Mouse (Mus musculus) midbrain, embryonic 10.5 days (tissue): ENCODE results near the gene Spn. TPM values are rescaled to one million over a fixed set of nuclear protein-coding genes. Genes with fewer than 3 reads are reported as not detected.
"Not testable (repeated sequence)": the region's sequence is repeated elsewhere in the genome, so short reads cannot be mapped to it uniquely, and the experiment has no call there.

ENCODE experiments used
- DNase-seq: peaks from one replicate; pipeline ENCODE4 v3.0.0-alpha.2; 2017; ENCODE audit warnings: low spot score
- H3K27ac ChIP-seq: fragments of 300-500 bp; sonication (generic); replicated peaks from 2 replicates; pipeline ENCODE4 v1.5.1; 2016; ENCODE audit warnings: mild to moderate bottlenecking
- H3K27me3 ChIP-seq: fragments of 300-500 bp; sonication (generic); 2 replicates; pipeline ENCODE4 v1.6.1; 2016; ENCODE audit warnings: low read depth, mild to moderate bottlenecking; ENCODE audit not compliant: poor library complexity, severe bottlenecking
- H3K36me3 ChIP-seq: fragments of 300-500 bp; sonication (generic); 2 replicates; pipeline ENCODE4 v1.6.1; 2016; ENCODE audit warnings: mild to moderate bottlenecking, moderate library complexity
- H3K4me1 ChIP-seq: fragments of 300-500 bp; sonication (generic); 2 replicates; pipeline ENCODE4 v1.6.1; 2016
- H3K4me3 ChIP-seq: fragments of 300-500 bp; sonication (generic); 2 replicates; pipeline ENCODE4 v1.5.1; 2016; ENCODE audit warnings: mild to moderate bottlenecking, moderate library complexity
- H3K9me3 ChIP-seq: fragments of 300-500 bp; sonication (generic); replicated peaks from 2 replicates; pipeline ENCODE4 v1.6.1; 2016; ENCODE audit warnings: mild to moderate bottlenecking
- WGBS: fragments of 180-500 bp; shearing (Covaris S2); methylation state at CpG from one replicate; pipeline ENCODE4 v1.1.7; 2016; 5-methylcytosine and 5-hydroxymethylcytosine counted together
- polyA plus RNA-seq: library from polyadenylated mRNA; unstranded; fragments of >200 nt; fragmentation: Nextera tagmentation; extraction: Ambion mirVana; gene quantifications from 2 replicates; pipeline ENCODE4 v1.2.1, GENCODE M21; 2016

Spn gene
- polyA plus RNA-seq, 1 experiment from 2014 or later, result 0.10 TPM

DNA sequence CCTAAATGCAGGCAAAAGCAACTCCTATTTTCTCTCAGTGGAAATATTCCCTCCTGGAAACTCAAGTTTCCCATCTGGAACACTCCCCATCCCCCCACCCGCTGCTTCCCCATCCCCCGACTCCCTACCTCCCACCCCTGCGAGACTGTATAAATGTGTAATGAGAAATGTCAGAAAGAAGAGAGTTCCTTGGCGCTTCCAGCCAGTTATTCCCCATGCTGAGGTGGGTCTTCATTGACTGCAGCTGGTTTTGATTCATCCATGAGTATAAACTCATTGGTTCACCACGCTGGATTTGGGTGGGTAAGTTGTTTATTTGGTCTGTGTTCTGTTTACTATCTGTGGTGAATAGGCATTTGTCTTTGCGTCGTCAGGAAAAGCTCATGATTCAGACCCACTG lies 41.2 kb downstream of the Spn start:
- Histone ChIP-seq H3K4me1 (peaks cover 11% of the 10 kb centered on the region), H3K9me3 (no peaks in the 10 kb centered on the region), H3K4me3 (no peak overlapping the region), H3K27ac (no peak overlapping the region), H3K36me3 (no peaks in the 10 kb centered on the region), H3K27me3 (no peaks in the 10 kb centered on the region)
- no peak for DNase-seq
- 86% methylated on average over 7 of the region's 7 CpGs for WGBS

DNA sequence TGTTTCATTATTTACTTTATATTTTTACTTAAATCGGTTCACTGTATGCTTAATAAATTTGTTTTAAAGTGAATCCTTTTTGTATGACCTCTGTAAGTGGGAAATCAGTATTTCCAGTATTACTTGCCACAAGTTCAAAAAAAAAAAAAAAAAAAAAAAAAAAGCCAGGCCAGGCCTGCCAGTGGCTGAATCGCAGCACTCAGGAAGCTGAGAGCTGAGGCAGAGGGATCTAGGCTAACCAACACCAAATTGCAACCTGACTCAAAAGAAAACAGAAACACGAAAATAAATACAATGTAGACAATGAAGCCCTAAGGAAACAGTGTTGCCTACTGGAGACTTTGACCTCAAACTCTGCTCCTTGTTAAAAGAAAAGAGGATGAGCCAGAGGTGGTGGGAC lies 43.7 kb downstream of the Spn start:
- no peaks in the 10 kb centered on the region for H3K9me3 ChIP-seq
- H3K36me3 ChIP-seq, result no peaks in the 10 kb centered on the region
- WGBS, result 81% methylated on average over 3 of the region's 3 CpGs
- no peak overlapping the region for H3K4me3 ChIP-seq
- no peak overlapping the region for H3K27ac ChIP-seq
- no peak for DNase-seq
- no peaks in the 10 kb centered on the region for H3K27me3 ChIP-seq
- peaks cover 31% of the 10 kb centered on the region for H3K4me1 ChIP-seq

DNA sequence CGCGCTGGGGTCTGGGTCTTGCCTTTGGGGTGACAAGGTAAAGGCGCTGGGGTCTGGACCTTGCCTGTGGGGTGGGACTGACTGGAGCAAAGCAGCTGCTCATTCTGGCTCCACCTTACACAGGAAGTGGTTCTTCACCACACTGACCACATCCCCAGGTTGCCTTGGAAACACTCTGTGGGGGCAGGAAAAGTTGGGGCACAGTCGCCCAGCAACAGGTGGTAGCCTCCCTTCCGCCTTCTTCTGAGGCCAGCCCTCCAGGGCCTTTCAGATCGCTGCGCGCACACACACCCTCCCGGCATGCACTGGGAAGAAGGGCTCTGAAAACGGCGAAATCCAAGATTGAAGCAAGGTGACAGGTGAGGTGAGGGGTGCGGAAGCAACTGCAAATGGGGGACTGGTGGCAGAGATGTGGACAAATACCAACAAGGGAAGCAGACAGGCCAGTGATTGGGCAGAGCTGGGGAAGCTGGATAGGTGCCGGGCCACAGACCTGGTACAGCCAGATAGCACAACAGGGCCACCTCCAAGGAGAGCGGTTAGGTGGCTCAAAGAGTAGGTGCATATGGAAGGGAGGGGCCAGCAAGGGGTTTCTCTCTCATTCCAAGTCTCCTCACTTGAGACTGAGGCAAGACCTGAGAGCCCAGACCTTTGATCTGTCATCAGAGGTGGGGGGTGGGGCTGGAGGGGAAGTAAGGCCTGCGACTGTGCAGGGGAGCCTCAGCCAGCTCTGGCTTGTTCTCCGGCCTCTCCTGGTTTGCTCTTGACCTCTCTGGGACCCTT lies 46.3 kb downstream of the Spn start, which contains the start of gene AI467606:
Gene AI467606, plus strand, starts transcription at position 246 of the 783 bp plus-strand sequence.
- H3K27ac ChIP-seq, result peak within 1 kb of the TSS; percentile 58
- no peaks in the 10 kb centered on the region for H3K36me3 ChIP-seq
- peaks cover 34% of the 10 kb centered on the region for H3K4me1 ChIP-seq
- 80% methylated on average over 16 of the region's 16 CpGs for WGBS
- H3K4me3 ChIP-seq, result peak within 1 kb of the TSS; percentile 14; the same call in 1 of the 2 replicates
- no peaks in the 10 kb centered on the region for H3K27me3 ChIP-seq
- no peaks in the 10 kb centered on the region for H3K9me3 ChIP-seq
- no peak for DNase-seq

DNA sequence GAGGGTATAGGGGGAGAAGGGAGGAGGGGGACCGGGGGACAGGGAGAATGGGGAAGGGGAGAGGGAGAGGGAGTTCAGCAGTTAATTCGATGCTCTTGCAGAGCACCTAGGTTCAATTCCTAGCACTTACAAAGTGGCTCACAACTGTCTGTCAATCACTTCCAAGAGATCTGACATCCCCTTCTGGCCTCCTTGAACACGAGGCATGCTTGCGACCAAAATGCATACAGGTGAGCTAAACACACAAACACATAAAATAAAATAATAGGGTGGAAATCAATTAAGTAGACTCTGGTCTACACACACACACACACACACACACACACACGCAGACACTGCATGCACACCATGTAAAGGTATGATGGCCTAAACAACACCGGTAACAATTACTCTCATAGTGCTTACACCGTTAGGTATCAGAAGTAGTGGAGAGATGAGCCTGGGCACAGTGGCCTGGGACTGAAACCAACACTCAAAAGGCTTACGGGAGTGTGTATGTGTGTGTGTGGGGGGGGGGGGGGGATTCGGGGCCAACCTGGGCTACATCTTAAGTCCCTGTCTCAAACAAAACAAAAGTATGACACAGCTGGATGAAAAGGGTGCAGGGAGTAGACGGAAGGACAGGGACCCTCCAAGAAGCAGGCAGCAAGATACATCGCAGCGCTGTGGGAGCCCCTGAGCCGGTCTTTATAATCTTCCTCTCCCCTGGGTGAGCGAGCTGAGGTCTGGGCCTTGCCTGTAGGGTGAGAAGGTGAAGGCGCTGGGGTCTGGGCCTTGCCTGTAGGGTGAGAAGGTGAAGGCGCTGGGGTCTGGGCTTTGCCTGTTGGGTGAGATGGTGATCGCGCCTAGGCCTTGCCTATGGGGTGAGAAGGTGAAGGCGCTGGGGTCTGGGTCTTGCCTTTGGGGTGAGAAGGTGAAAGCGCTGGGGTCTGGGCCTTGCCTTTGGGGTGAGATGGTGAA lies 47.2 kb downstream of the Spn start:
- H3K4me3 ChIP-seq, result no peak overlapping the region
- H3K36me3 ChIP-seq, result no peaks in the 10 kb centered on the region
- no peaks in the 10 kb centered on the region for H3K27me3 ChIP-seq
- peaks cover 34% of the 10 kb centered on the region for H3K4me1 ChIP-seq
- no peak for DNase-seq
- 0 out of 2 replicates have a peak overlapping the region, but pooled peaks have one; percentile 42 for H3K27ac ChIP-seq
- no peaks in the 10 kb centered on the region for H3K9me3 ChIP-seq
- 83% methylated on average over 19 of the region's 20 CpGs for WGBS

DNA sequence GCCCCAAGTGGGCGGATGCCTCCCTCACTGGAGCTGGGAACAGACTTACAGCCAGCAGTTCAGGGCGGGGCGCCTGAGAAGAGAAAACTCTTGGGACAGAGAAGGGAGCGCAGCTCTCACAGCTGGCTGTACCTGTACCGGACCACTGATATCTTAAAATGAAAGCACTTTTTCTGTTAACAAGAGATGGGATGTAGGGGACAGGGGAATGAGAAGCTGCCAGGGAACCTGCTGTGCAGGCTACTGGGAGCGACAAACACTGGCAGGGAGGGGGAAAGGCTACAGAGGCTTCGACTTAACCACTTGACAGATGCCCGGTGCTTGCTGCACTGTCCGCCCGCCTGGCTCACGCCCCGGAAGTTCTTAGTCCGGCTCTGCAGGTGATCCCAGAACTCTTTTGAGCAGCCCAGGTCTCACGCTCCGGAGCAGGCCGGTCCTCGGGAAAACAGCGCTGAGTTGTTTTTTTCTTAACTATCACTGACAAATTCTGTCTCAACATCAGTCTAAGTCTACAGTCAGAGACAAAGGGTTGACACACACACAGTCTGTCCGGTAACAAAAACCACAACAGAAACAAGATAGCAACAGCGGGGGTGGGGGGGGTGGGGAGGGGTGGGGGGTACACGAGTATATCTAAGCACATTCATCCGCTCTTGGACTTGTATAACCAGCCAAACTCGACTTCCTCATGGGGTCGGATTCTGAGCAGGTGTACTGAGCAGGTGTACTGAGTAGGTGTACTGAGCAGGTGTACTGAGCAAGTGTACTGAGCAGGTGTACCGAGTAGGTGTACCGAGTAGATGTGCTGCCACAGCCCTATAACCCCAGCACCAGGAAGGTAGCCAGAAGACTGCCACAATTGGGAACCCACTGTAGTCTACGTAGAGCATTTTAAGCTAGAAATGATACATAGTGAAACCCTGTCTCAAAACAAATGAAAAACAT lies 48.5 kb downstream of the Spn start:
- Histone ChIP-seq H3K27ac (peak overlapping the region; percentile 75), H3K36me3 (no peaks in the 10 kb centered on the region), H3K4me1 (peaks cover 34% of the 10 kb centered on the region), H3K9me3 (no peaks in the 10 kb centered on the region), H3K4me3 (peak overlapping the region; percentile 43), H3K27me3 (no peaks in the 10 kb centered on the region)
- peak; percentile 34 for DNase-seq
- 20% methylated on average over 27 of the region's 27 CpGs for WGBS

DNA sequence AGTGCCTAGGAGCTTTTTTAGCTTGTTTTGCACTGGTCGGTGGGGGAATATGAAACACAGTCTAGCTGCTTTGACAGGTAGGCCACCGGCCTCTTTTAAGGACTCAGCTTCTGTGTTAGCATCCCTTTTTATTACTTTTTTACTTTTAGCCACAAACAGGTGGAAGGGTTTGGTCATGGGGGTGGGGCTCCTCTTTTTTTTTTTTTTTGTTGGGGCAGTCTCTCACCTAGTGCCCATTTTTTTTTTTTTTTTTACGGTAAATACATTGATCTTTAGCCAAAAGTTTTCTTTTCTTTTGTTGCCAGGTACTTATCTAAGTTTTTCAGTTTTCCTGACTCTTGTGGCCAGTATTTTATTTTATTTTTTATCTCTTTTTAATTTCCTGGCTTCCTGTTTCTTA lies 49.5 kb downstream of the Spn start:
- H3K36me3 ChIP-seq, result no peaks in the 10 kb centered on the region
- H3K27me3 ChIP-seq, result no peaks in the 10 kb centered on the region

DNA sequence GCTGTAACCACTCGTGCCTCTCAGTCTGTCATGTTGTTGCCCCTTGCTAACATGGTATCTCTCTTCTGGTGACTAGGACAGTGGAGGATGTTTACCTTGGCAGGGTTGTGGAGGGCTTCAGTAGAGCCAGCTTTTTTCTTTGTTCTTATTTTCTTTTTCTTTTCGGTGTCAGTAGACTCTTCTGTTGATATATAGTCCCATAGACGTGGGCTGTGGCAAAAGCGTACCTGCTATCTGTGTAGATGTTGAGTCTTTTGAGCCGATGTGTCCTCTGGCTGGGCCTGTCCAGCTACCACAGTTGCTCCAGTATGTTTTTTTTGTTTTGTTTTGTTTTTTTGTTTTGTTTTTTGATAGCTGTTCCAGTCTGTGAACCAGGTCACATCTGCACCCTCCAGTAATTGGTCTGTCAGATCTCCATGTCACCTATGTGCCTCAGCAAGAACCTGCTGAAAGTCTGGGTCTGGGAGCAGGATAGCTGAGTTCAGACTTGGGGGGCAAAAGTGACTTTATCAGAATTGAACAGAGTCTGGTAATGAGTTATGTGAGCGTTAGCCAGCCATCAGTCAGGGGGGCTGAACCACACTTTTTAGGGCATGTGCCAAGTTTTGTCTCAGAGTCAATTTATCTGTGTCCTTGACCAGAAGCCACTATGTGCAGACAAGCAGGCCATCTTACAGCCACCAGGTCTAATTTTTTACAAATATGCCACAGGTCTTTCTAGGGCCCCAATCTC lies 50.2 kb downstream of the Spn start, which contains the start of gene Zg16:
Gene Zg16, minus strand, starts transcription at position 51 of the 733 bp plus-strand sequence.
- WGBS, result 92% methylated on average over 6 of the region's 6 CpGs
- peaks cover 32% of the 10 kb centered on the region for H3K4me1 ChIP-seq
- H3K27ac ChIP-seq, DNase-seq, H3K9me3 ChIP-seq, H3K27me3 ChIP-seq, H3K36me3 ChIP-seq, H3K4me3 ChIP-seq: not testable (repeated sequence)

More for the DNA sequence above, 49.5 kb downstream of the Spn start:
- peaks cover 34% of the 10 kb centered on the region for H3K4me1 ChIP-seq
- no peak overlapping the region for H3K4me3 ChIP-seq
- 89% methylated on average over 3 of the region's 3 CpGs for WGBS
- H3K27ac ChIP-seq, result no peak overlapping the region
- DNase-seq, result no peak
- H3K9me3 ChIP-seq, result no peaks in the 10 kb centered on the region

DNA sequence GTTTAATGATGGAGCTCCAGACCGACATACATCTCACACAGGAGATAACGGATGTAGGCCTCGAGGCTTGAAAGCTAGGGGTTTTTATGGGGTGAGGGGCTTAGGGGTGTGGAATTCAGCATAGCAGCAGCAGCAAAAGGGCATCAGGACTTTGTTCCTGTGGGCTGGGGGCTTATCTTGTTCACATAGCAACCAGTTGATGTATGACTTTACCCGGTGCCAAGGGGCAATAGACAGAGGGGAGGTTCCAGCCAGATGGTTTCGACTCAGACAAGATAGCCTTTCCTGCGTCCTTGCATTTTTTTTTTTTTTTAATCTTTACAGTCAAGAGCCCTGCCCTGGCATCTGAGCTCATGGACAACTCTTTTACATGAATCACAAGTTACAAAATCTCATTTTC lies 51.9 kb downstream of the Spn start:
- peaks cover 17% of the 10 kb centered on the region for H3K4me1 ChIP-seq
- H3K4me3 ChIP-seq, H3K27ac ChIP-seq, H3K36me3 ChIP-seq, DNase-seq, H3K9me3 ChIP-seq, H3K27me3 ChIP-seq: not testable (repeated sequence)
- WGBS, result 87% methylated on average over 6 of the region's 6 CpGs

DNA sequence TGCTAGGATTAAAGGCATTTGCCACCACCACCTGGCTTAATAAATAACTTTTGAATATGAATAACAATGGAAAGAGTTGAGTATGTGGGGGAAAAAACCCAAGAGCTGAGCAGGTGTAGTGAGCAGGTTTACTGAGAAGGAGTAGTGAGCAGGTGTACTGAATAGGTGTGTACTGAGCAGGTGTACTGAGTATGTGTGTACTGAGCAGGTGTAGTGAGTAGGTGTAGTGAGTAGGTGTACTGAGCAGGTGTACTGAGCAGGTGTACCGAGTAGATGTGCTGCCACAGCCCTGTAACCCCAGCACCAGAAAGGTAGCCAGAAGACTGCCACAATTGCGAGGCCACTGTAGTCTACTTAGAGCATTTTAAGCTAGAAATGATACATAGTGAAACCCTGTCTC lies 52.8 kb downstream of the Spn start:
- Histone ChIP-seq H3K27ac (no peak overlapping the region), H3K27me3 (no peaks in the 10 kb centered on the region), H3K4me3 (no peak overlapping the region), H3K36me3 (no peaks in the 10 kb centered on the region), H3K9me3 (no peaks in the 10 kb centered on the region), H3K4me1 (peaks cover 12% of the 10 kb centered on the region)
- DNase-seq, result no peak
- 86% methylated on average over 2 of the region's 2 CpGs for WGBS

DNA sequence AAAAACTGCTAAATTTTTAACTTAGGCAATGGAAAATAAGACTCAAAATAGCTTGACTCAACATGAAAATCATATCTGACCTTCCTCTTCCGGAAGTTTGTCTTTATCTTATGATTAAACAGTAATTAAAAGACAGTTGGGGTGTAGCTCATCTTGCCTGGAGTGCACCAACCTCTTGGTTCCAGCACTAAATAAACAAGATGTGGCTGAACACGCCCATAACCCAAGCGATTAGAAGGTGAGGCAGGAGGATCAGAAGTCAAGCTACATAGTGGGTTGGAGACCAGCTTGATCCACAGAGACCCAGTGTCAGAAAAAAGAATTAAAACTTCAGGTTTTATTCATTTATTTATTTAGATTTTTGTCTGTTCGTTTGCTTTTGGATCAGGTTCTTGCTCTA lies 53.9 kb downstream of the Spn start:
- Histone ChIP-seq H3K4me1 (peaks cover under 1% of the 10 kb centered on the region), H3K4me3 (no peak overlapping the region), H3K36me3 (no peaks in the 10 kb centered on the region), H3K27me3 (no peaks in the 10 kb centered on the region), H3K9me3 (no peaks in the 10 kb centered on the region), H3K27ac (no peak overlapping the region)
- no peak for DNase-seq
- WGBS, result 88% methylated on average over 4 of the region's 4 CpGs

DNA sequence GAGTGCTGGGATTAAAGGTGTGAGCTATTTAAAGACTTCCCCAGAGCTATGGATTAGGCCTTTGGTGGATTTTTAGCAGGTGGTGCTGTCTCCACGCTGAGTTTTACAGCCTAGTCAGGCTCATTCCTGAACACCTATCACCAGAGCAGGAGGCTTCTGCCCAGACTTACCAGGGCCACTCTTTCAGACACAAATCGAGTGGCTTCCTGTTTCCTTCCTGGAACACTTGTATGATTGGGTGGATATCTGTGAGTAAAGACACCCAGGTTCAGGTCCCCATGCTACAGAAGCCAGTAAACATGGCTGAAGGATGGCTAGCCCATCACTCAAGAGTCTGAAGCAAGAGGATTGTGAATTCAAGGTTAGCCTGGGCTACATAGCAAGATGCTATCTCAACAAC lies 54.6 kb downstream of the Spn start:
- 60% methylated on average over 2 of the region's 2 CpGs for WGBS
- Histone ChIP-seq H3K36me3 (no peaks in the 10 kb centered on the region), H3K4me1 (no peaks in the 10 kb centered on the region), H3K4me3 (no peak overlapping the region), H3K27me3 (no peaks in the 10 kb centered on the region), H3K27ac (no peak overlapping the region), H3K9me3 (no peaks in the 10 kb centered on the region)
- DNase-seq, result no peak
